Mouse (Mus musculus) kidney, embryonic 14.5 days (tissue): ENCODE results near the gene Src. TPM values are rescaled to one million over a fixed set of nuclear protein-coding genes. Genes with fewer than 3 reads are reported as not detected.

Source experiments
- ATAC-seq: fragments of 200-750 bp; cut with Nextera tagmentation; 2 replicates; pipeline ENCODE4 v1.8.0; 2017; ENCODE audit warnings: moderate number of reproducible peaks, mild to moderate bottlenecking, moderate TSS enrichment, moderate library complexity; ENCODE audit not compliant: low FRiP score, low TSS enrichment
- H3K27ac ChIP-seq: fragments of 300-500 bp; sonication (generic); 2 replicates; pipeline ENCODE4 v1.5.1; 2014; ENCODE audit warnings: low read depth, mild to moderate bottlenecking, low read length, moderate library complexity, mixed read lengths
- H3K27me3 ChIP-seq: fragments of 300-500 bp; sonication (generic); 2 replicates; pipeline ENCODE4 v1.6.1; 2014; ENCODE audit warnings: mild to moderate bottlenecking, low read length; ENCODE audit not compliant: control insufficient read depth, insufficient read depth
- H3K36me3 ChIP-seq: fragments of 300-500 bp; sonication (generic); 2 replicates; pipeline ENCODE4 v1.6.1; 2014; ENCODE audit warnings: low read length, mixed read lengths; ENCODE audit not compliant: control insufficient read depth, insufficient read depth
- H3K4me1 ChIP-seq: fragments of 300-500 bp; sonication (generic); 2 replicates; pipeline ENCODE4 v1.6.1; 2014; ENCODE audit warnings: low read length, mixed read lengths; ENCODE audit not compliant: control insufficient read depth, insufficient read depth
- H3K4me2 ChIP-seq: fragments of 300-500 bp; sonication (generic); replicated peaks from 2 replicates; pipeline ENCODE4 v1.6.1; 2014; ENCODE audit warnings: low read depth, mild to moderate bottlenecking, low read length
- H3K4me3 ChIP-seq: fragments of 300-500 bp; sonication (generic); 2 replicates; pipeline ENCODE4 v1.5.1; 2014; ENCODE audit warnings: mild to moderate bottlenecking, low read length
- H3K9ac ChIP-seq: fragments of 300-500 bp; sonication (generic); 2 replicates; pipeline ENCODE4 v1.6.1; 2014; ENCODE audit warnings: low read depth, mild to moderate bottlenecking, low read length, moderate library complexity
- H3K9me3 ChIP-seq: fragments of 300-500 bp; sonication (generic); 2 replicates; pipeline ENCODE4 v1.6.1; 2016; ENCODE audit warnings: low read length; ENCODE audit not compliant: control insufficient read depth
- WGBS: fragments of 180-500 bp; shearing (Covaris S2); extraction: QIAGEN DNeasy Blood & Tissue Kit; methylation state at CpG from one replicate; pipeline ENCODE4 v1.1.7; 2014; 5-methylcytosine and 5-hydroxymethylcytosine counted together
- polyA plus RNA-seq: library from polyadenylated mRNA; unstranded; fragments of >200 nt; fragmentation: Nextera tagmentation; extraction: Ambion mirVana; gene quantifications from 2 replicates; pipeline ENCODE4 v1.2.1, GENCODE M21; 2014

The Src gene
- polyA plus RNA-seq, 1 experiment from 2014 or later: 13.5 TPM

- H3K36me3 ChIP-seq: peaks cover 11% of the 10 kb centered on the region; the same call in 1 of the 2 replicates
- no peaks in the 10 kb centered on the region for H3K4me1 ChIP-seq
- no peaks in the 10 kb centered on the region for H3K27me3 ChIP-seq
- no peak for ATAC-seq
- H3K9ac ChIP-seq: no peak overlapping the region
- no peak overlapping the region for H3K27ac ChIP-seq
- no peak overlapping the region for H3K4me2 ChIP-seq
- WGBS: 93% methylated on average over 2 of the region's 2 CpGs
- H3K4me3 ChIP-seq: no peak overlapping the region
- H3K9me3 ChIP-seq: 0 out of 2 replicates have a peak, but pooled peaks cover 3% of the 10 kb centered on the region
Observed at GRCm38 (mm10) chr2:157401261-157401660, 17.0 kb upstream of the Src start.

- no peak for ATAC-seq
- Histone ChIP-seq H3K4me2 (no peak overlapping the region), H3K9me3 (no peaks in the 10 kb centered on the region), H3K4me3 (no peak overlapping the region), H3K36me3 (no peaks in the 10 kb centered on the region), H3K4me1 (0 out of 2 replicates have a peak, but pooled peaks cover 5% of the 10 kb centered on the region), H3K27me3 (no peaks in the 10 kb centered on the region), H3K27ac (no peak overlapping the region), H3K9ac (no peak overlapping the region)
- 86% methylated on average over 7 of the region's 7 CpGs for WGBS
Observed at GRCm38 (mm10) chr2:157407596-157407995, 10.6 kb upstream of the Src start.

GRCm38 (mm10) chr2:157409793-157410533 is 8.3 kb upstream of the Src start:
- no peak for ATAC-seq
- 67% methylated on average over 12 of the region's 12 CpGs for WGBS

GRCm38 (mm10) chr2:157411151-157411693 is 7.0 kb upstream of the Src start:
- Histone ChIP-seq H3K27me3 (no peaks in the 10 kb centered on the region), H3K9me3 (no peaks in the 10 kb centered on the region), H3K4me1 (0 out of 2 replicates have a peak, but pooled peaks cover 6% of the 10 kb centered on the region), H3K4me3 (no peak overlapping the region), H3K4me2 (no peak overlapping the region), H3K9ac (no peak overlapping the region), H3K36me3 (no peaks in the 10 kb centered on the region), H3K27ac (no peak overlapping the region)
- no peak for ATAC-seq
- 88% methylated on average over 6 of the region's 6 CpGs for WGBS

More at GRCm38 (mm10) chr2:157409793-157410533, 8.3 kb upstream of the Src start:
- H3K4me1 ChIP-seq: 0 out of 2 replicates have a peak, but pooled peaks cover 6% of the 10 kb centered on the region
- no peaks in the 10 kb centered on the region for H3K27me3 ChIP-seq
- no peaks in the 10 kb centered on the region for H3K36me3 ChIP-seq
- no peaks in the 10 kb centered on the region for H3K9me3 ChIP-seq
- H3K27ac ChIP-seq: no peak overlapping the region
- no peak overlapping the region for H3K9ac ChIP-seq
- H3K4me3 ChIP-seq: no peak overlapping the region
- H3K4me2 ChIP-seq: no peak overlapping the region

- 20% methylated on average over 7 of the region's 7 CpGs for WGBS
- ATAC-seq: no peak
- no peak overlapping the region for H3K9ac ChIP-seq
Observed at GRCm38 (mm10) chr2:157412497-157412896, 5.7 kb upstream of the Src start.

GRCm38 (mm10) chr2:157417229-157417628 is 1.0 kb upstream of the Src start:
- H3K27me3 ChIP-seq: no peaks in the 10 kb centered on the region
- no peak overlapping the region for H3K4me2 ChIP-seq
- ATAC-seq: no peak
- H3K27ac ChIP-seq: no peak overlapping the region
- H3K9ac ChIP-seq: no peak overlapping the region
- 60% methylated on average over 6 of the region's 6 CpGs for WGBS
- no peaks in the 10 kb centered on the region for H3K36me3 ChIP-seq
- peaks cover 14% of the 10 kb centered on the region for H3K4me1 ChIP-seq
- no peak overlapping the region for H3K4me3 ChIP-seq
- H3K9me3 ChIP-seq: no peaks in the 10 kb centered on the region

More at GRCm38 (mm10) chr2:157412497-157412896, 5.7 kb upstream of the Src start:
- Histone ChIP-seq H3K4me2 (no peak overlapping the region), H3K27me3 (no peaks in the 10 kb centered on the region), H3K4me3 (no peak overlapping the region), H3K4me1 (0 out of 2 replicates have a peak, but pooled peaks cover 6% of the 10 kb centered on the region), H3K9me3 (no peaks in the 10 kb centered on the region), H3K27ac (no peak overlapping the region), H3K36me3 (no peaks in the 10 kb centered on the region)

- Histone ChIP-seq H3K27ac (no peak overlapping the region), H3K4me3 (no peak overlapping the region), H3K9ac (no peak overlapping the region), H3K27me3 (no peaks in the 10 kb centered on the region), H3K4me1 (peaks cover 24% of the 10 kb centered on the region), H3K4me2 (no peak overlapping the region), H3K9me3 (no peaks in the 10 kb centered on the region), H3K36me3 (no peaks in the 10 kb centered on the region)
- under 1% methylated on average over 7 of the region's 7 CpGs for WGBS
- ATAC-seq: no peak
Observed at GRCm38 (mm10) chr2:157418609-157419071, 396 bp downstream of the Src start.

- no peaks in the 10 kb centered on the region for H3K36me3 ChIP-seq
- ATAC-seq: no peak
- H3K27ac ChIP-seq: no peak overlapping the region
- H3K9ac ChIP-seq: no peak overlapping the region; the same call in 1 of the 2 replicates
- H3K4me1 ChIP-seq: peaks cover 24% of the 10 kb centered on the region
- no peak overlapping the region for H3K4me3 ChIP-seq
- H3K27me3 ChIP-seq: no peaks in the 10 kb centered on the region
- no peak overlapping the region for H3K4me2 ChIP-seq
- no peaks in the 10 kb centered on the region for H3K9me3 ChIP-seq
Observed at GRCm38 (mm10) chr2:157419506-157419905, 1.3 kb downstream of the Src start.

GRCm38 (mm10) chr2:157420404-157420803 is 2.2 kb downstream of the Src start:
- Histone ChIP-seq H3K4me2 (no peak overlapping the region), H3K9ac (no peak overlapping the region), H3K9me3 (no peaks in the 10 kb centered on the region), H3K27ac (no peak overlapping the region), H3K36me3 (no peaks in the 10 kb centered on the region), H3K4me1 (peaks cover 28% of the 10 kb centered on the region), H3K27me3 (no peaks in the 10 kb centered on the region), H3K4me3 (no peak overlapping the region)
- no peak for ATAC-seq
- WGBS: 88% methylated on average over 4 of the region's 4 CpGs
